Mouse (Mus musculus): Measurements from ENCODE around the gene Il18. TPM values are rescaled to one million over a fixed set of nuclear protein-coding genes. Genes with fewer than 3 reads are reported as not detected.

Gene Il18
- polyA plus RNA-seq, 2 experiments = 4.9 to 9.7 TPM

Other genes with a start within 250 kb of the Il18 start
- gene Rpl10-ps3, start 209.9 kb upstream of the Il18 start, polyA plus RNA-seq (2012; rRNA removed) = 66.7 and 136 TPM in 2 replicates
- 305 and 308 TPM in 2 replicates for gene Rpl10-ps3, start 209.9 kb upstream of the Il18 start, polyA plus RNA-seq (2014; fragmentation: Nextera tagmentation; extraction: Ambion mirVana)
- gene Plet1, start 60.3 kb upstream of the Il18 start, polyA plus RNA-seq (2012; rRNA removed) = 0.11 and 0.17 TPM in 2 replicates
- gene Plet1, start 60.3 kb upstream of the Il18 start, polyA plus RNA-seq (2014; fragmentation: Nextera tagmentation; extraction: Ambion mirVana) = 0.10 and 0.15 TPM in 2 replicates
- 16.0 and 23.7 TPM in 2 replicates for gene Pts, start 26.1 kb upstream of the Il18 start, polyA plus RNA-seq (2012; rRNA removed)
- gene Pts, start 26.1 kb upstream of the Il18 start, polyA plus RNA-seq (2014; fragmentation: Nextera tagmentation; extraction: Ambion mirVana) = 32.7 and 34.4 TPM in 2 replicates
- 0.12 and 0.28 TPM in 2 replicates for gene Bco2, start 354 bp downstream of the Il18 start, polyA plus RNA-seq (2012; rRNA removed)
- gene Bco2, start 354 bp downstream of the Il18 start, polyA plus RNA-seq (2014; fragmentation: Nextera tagmentation; extraction: Ambion mirVana) = 0.33 and 0.58 TPM in 2 replicates
- not detected in 2 replicates for gene Tex12, start 6.5 kb downstream of the Il18 start, polyA plus RNA-seq (2012; rRNA removed)
- gene Tex12, start 6.5 kb downstream of the Il18 start, polyA plus RNA-seq (2014; fragmentation: Nextera tagmentation; extraction: Ambion mirVana) = not detected in 2 replicates
- 167 and 179 TPM in 2 replicates for gene Sdhd, start 49.0 kb downstream of the Il18 start, polyA plus RNA-seq (2012; rRNA removed)
- gene Sdhd, start 49.0 kb downstream of the Il18 start, polyA plus RNA-seq (2014; fragmentation: Nextera tagmentation; extraction: Ambion mirVana) = 322 and 337 TPM in 2 replicates
- gene Timm8b, start 49.1 kb downstream of the Il18 start, polyA plus RNA-seq (2012; rRNA removed) = 111 and 153 TPM in 2 replicates
- gene Timm8b, start 49.1 kb downstream of the Il18 start, polyA plus RNA-seq (2014; fragmentation: Nextera tagmentation; extraction: Ambion mirVana) = 248 and 263 TPM in 2 replicates
- gene Pih1d2, start 62.5 kb downstream of the Il18 start, polyA plus RNA-seq (2012; rRNA removed) = 0.18 and 0.78 TPM in 2 replicates
- gene Pih1d2, start 62.5 kb downstream of the Il18 start, polyA plus RNA-seq (2014; fragmentation: Nextera tagmentation; extraction: Ambion mirVana) = 0.56 and 1.4 TPM in 2 replicates
- gene Nkapd1, start 62.6 kb downstream of the Il18 start, polyA plus RNA-seq (2012; rRNA removed) = 2.9 and 4.7 TPM in 2 replicates
- gene Nkapd1, start 62.6 kb downstream of the Il18 start, polyA plus RNA-seq (2014; fragmentation: Nextera tagmentation; extraction: Ambion mirVana) = 7.0 and 7.3 TPM in 2 replicates
- 7.0 and 14.4 TPM in 2 replicates for gene Dlat, start 105.0 kb downstream of the Il18 start, polyA plus RNA-seq (2012; rRNA removed)
- 32.0 and 35.7 TPM in 2 replicates for gene Dlat, start 105.0 kb downstream of the Il18 start, polyA plus RNA-seq (2014; fragmentation: Nextera tagmentation; extraction: Ambion mirVana)
- 0.56 and 0.57 TPM in 2 replicates for gene Dixdc1, start 184.7 kb downstream of the Il18 start, polyA plus RNA-seq (2012; rRNA removed)
- gene Dixdc1, start 184.7 kb downstream of the Il18 start, polyA plus RNA-seq (2014; fragmentation: Nextera tagmentation; extraction: Ambion mirVana) = 0.84 and 1.2 TPM in 2 replicates
- gene 2310030G06Rik, start 191.7 kb downstream of the Il18 start, polyA plus RNA-seq (2012; rRNA removed) = 1.8 and 2.2 TPM in 2 replicates
- 2.1 and 2.3 TPM in 2 replicates for gene 2310030G06Rik, start 191.7 kb downstream of the Il18 start, polyA plus RNA-seq (2014; fragmentation: Nextera tagmentation; extraction: Ambion mirVana)
- 1.7 and 2.7 TPM in 2 replicates for gene Cryab, start 196.5 kb downstream of the Il18 start, polyA plus RNA-seq (2012; rRNA removed)
- 4.5 and 4.7 TPM in 2 replicates for gene Cryab, start 196.5 kb downstream of the Il18 start, polyA plus RNA-seq (2014; fragmentation: Nextera tagmentation; extraction: Ambion mirVana)
- gene Hspb2, start 197.5 kb downstream of the Il18 start, polyA plus RNA-seq (2012; rRNA removed) = 0.20 and 0.35 TPM in 2 replicates
- not detected in 2 replicates for gene Hspb2, start 197.5 kb downstream of the Il18 start, polyA plus RNA-seq (2014; fragmentation: Nextera tagmentation; extraction: Ambion mirVana)
- 4.0 and 5.2 TPM in 2 replicates for gene Fdxacb1, start 213.4 kb downstream of the Il18 start, polyA plus RNA-seq (2012; rRNA removed)
- 9.4 and 12.8 TPM in 2 replicates for gene Fdxacb1, start 213.4 kb downstream of the Il18 start, polyA plus RNA-seq (2014; fragmentation: Nextera tagmentation; extraction: Ambion mirVana)
- 10.1 and 10.8 TPM in 2 replicates for gene Alg9, start 220.2 kb downstream of the Il18 start, polyA plus RNA-seq (2012; rRNA removed)
- gene Alg9, start 220.2 kb downstream of the Il18 start, polyA plus RNA-seq (2014; fragmentation: Nextera tagmentation; extraction: Ambion mirVana) = 12.7 and 13.5 TPM in 2 replicates
- gene 1110032A03Rik, start 220.7 kb downstream of the Il18 start, polyA plus RNA-seq (2012; rRNA removed) = 11.4 and 11.5 TPM in 2 replicates
- gene 1110032A03Rik, start 220.7 kb downstream of the Il18 start, polyA plus RNA-seq (2014; fragmentation: Nextera tagmentation; extraction: Ambion mirVana) = 15.8 and 16.9 TPM in 2 replicates

All from liver, embryonic 14.5 days (tissue).